Mouse (Mus musculus) right cerebral cortex, adult 18-20 months (tissue): ENCODE measurements around the gene Gm20458.

Source experiments
- DNase-seq: peaks from one replicate; pipeline ENCODE4 v3.0.0; 2022; ENCODE audit warnings: mixed read lengths

Gene Gm20458

DNA sequence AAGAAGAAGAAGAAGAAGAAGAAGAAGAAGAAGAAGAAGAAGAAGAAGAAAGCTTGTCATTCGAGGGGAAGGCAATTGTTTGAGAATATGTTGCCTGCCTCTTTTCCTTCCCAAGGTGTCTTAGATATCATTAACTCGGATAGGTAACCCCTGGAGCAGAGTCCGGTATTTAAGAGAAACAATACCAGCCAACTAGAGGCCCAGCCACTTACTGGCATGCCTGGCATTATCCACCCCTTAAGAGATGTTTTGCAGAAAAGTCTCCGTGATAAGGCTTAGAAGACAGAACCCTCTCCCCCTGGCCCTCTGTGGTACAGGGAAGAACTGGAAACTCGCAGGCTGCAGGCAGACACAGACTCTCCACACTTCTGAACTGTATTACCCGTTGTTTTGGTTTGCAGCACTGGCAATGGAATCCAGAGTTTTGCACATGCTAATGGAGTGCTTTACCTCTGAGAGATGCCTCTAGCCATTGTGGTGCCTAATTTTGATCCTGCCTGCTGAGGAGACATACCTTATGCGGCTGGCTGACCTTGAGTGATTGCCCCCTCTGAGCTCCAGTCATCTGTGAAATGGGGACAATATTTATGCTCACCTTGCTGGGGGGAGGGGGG lies 6.8 kb upstream of the Gm20458 start:
- DNase-seq, result no peak

DNA sequence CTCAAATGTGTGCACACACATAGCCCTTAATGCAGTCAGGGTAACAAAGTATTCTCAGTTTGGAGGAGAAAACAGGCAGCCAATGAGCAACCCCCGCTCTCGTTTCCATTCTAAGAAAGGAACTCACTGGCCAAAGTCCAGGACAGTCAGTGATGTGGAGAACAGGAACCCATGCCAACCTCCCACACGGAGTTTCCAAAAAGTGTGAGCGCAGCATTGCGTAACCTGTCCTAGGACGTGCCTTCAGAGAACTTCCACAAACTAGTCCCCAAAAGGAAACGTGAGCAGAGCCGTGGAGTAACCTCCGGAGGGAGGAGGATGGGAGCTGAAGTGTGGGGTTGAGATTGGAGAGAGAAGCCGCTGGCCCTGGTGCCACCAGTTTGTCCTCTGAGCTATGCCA lies 5.9 kb upstream of the Gm20458 start:
- DNase-seq, result peak; percentile 91

DNA sequence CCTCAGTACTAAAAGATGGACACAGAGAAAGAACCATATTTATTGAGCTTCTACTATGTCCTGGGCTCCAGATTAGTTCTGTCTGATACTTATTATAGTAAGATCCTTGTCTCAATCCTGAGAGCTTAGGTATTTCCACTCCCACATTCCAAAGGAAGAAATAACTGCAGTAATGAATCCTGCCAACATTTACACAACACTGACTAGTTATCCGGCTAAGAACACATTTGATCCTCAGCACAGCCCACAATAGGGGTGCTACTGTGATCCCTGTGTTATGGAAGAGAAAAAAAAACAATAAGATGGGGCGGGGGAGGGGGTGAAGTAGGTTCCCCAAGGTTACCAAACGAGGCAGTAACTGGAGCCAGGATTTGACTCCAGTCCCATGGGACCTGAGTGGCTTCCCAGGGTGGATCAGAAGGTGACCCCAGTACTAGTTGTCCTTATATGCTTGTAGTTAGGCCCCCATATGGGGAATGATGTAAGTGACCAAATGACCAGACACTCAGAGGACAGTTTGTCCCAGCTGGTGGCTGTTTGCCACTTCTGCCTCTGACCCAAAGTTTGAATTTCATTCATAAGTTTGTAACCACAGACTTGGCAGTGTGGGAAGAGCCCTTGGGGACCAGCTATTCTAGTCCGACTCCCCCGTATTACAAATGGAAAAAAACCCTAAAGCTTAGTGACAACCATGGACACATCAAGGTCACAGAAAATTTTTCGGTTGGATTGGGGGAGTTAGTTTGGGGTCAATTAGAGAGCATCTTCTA lies 5.2 kb upstream of the Gm20458 start:
- DNase-seq, result no peak

DNA sequence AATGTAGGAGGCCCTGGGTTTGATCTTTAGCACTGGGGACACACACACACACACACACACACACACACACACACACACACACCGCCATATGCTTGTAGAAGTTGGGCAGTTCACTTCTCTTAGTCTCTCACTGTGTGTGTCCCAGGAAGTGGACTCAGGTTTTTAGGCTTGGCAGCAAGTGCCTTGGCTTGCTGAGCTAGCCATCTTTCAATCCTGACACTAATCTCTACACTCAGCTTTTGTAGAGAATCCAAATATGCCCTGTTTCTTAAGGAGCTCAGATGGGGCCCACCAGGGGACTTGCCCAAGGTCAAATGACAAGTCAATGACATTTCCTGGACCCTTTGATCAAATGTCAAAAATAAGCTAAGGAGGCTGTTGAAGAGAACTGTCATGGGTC lies 4.4 kb upstream of the Gm20458 start:
- DNase-seq, result no peak

DNA sequence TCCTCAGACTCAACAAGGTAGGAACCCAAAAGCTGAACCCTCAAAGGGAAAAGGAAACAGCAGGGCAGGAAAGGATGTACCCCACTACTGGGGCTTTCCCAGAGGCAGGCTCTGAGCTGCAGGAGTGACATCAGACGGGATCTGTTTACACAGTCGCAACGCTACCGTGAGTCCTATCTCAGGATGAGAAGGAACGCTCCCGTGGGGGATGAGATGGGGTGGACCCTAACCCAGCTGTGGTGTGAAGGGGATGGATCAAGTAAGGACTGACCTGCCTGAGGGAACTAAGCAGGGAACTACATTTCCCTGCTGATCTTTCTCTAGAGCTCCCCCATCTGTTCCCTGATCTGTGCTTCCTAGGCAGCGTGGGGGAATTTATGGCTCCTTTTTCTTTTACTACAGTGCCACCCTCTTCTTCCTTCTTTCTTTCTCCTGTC lies 3.9 kb upstream of the Gm20458 start, which contains the start of gene Sys1:
Gene Sys1 (plus strand): TSS at position 101 of the 437 bp plus-strand sequence.
- DNase-seq, result peak; percentile 50

DNA sequence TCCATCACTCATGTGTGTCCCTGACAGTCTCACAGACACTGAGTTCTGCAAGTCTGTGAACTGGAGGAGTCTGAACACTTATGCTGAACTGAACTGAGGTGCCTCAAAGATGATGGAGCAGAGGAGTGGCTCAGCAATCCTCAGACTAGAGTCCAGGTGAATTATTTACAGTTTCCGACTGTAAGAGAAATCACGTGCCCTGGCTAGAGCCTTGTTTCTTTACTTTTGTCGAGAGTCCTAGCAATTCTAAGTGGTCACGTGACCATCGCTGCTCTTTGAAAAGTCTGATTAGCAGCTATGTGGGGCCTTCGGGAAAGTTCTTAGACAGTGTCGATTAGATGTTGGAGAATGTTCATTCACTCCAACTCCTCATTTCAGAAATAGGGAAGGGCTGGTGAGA lies 2.8 kb upstream of the Gm20458 start:
- no peak for DNase-seq

DNA sequence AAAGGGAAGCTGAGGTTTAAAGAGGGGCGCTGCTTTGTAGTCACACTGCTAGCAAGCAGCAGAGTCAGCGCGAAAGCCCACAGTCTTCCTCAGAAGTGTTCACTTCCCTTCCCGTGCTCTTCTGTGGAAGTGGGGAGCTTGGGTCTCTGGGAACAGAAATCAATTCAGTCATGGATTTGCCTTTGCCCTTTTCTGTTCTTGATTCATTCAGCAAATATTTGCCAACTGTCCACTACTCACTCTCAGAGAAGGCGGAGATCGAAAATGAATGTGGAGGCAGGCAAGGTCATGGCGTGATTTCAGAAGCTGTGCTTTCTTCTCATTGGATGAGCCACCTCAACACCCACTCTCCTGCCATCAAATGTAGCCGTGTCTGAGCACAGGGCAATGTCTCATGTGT lies 2.2 kb upstream of the Gm20458 start:
- DNase-seq, result no peak

DNA sequence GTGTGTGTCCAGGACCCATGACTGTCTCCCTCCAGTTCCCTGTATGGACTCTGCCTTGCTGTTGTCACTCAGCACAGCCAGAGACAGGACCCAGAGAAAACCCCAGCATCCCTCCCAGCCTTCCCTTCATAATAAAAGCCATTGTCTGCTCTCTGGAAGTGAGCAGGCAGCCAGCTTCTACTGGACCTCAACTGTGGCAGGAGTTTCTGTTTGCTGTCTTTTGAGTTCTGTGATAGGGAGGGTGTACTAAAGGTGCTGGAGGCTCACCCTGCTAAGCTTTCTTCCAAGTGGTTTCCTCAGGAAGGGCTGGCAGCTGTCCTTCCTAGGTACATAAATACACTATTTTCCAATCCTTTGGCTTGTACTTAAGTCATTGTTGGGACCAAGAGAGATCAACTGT lies 4.4 kb downstream of the Gm20458 start:
- DNase-seq, result no peak

DNA sequence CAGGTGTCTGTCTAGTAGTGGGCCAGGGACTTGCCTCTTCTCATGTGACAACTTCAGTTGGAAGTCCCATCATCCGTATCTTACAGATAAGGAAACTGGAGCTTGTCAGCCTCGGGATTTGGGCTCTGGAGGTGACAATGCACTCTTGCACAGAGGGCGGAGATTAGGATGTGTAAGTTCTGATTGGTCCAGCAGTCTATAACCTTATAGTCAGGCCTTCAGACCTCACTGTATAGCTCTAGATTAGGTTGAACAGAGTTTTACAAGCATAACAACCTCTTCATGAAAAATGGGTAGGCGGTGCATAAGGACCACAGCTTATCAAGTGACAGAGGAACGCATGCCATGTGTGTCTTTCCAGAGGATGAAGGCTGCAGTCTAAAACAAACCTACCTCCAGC lies 6.0 kb downstream of the Gm20458 start:
- no peak for DNase-seq

DNA sequence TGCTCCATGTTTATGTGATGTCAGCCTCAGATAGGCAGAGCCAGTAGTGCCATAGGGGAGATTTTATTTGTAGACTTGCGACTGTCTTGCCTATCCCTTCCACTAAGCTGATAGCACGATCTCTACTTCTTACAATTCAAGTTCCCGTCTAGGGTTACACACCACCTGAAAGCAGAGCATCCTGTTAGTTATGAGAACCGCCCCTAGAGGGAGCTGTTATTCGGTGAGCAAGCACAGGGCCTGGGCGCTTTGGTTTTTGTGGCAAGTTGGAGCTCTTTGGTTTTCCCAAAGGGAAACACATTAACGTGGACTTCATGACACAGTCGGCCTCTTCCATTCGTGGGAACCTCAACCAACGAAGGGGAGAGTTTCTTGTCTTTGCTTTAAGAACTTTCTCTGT lies 9.5 kb downstream of the Gm20458 start:
- peak; percentile 49 for DNase-seq

DNA sequence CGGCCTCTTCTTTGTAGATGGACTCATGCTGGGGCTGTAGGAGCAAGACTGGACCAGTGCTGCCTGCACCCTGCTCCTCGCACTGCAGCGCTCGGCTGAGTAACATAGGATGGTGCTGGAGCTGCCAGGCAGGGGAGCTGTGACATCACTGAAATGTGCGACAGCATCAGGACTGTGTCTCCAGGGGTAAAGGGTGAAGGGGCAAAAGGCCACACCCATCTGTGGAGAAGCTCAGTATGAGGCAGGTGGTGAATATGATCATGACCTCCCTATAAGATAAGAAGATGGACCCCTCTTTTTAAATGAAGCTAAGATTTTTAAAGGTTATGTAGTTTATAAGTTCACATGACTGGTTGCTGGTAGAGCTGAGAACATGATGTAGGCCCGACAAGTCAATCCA lies 12.9 kb downstream of the Gm20458 start, which contains the start of gene Trp53tg5:
Gene Trp53tg5 (minus strand): TSS at position 101 of the 400 bp plus-strand sequence.
- no peak for DNase-seq

DNA sequence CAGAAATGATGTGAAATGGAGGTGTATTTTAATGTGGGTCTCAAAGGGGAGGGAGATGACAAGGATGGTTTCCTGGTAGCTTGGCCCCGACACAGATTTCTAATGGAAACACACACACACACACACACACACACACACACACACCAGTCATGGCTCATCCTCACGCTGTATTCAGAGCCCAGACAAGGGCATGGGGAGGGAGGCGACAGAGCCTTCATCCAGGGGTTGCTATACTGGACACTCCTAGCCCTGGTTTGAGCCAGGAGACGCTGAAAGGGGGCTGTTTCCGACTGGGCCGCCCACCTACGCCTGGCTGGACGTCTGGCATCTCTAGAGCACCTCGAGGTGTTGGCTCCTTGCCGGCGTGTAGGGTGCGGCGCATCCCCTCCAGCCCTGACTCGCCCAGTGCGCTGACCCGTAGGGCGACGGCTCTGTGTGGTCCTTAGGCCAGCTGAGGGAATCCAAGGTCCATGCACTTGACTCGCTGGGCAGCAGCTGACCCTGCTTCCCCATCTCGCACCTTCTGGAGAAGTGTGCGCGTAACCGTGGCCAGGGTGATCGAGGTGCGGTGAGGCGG lies 25.0 kb downstream of the Gm20458 start, which contains the start of gene Dbndd2:
Gene Dbndd2 (plus strand): TSS at position 426 of the 577 bp plus-strand sequence.
- DNase-seq, result no peak

DNA sequence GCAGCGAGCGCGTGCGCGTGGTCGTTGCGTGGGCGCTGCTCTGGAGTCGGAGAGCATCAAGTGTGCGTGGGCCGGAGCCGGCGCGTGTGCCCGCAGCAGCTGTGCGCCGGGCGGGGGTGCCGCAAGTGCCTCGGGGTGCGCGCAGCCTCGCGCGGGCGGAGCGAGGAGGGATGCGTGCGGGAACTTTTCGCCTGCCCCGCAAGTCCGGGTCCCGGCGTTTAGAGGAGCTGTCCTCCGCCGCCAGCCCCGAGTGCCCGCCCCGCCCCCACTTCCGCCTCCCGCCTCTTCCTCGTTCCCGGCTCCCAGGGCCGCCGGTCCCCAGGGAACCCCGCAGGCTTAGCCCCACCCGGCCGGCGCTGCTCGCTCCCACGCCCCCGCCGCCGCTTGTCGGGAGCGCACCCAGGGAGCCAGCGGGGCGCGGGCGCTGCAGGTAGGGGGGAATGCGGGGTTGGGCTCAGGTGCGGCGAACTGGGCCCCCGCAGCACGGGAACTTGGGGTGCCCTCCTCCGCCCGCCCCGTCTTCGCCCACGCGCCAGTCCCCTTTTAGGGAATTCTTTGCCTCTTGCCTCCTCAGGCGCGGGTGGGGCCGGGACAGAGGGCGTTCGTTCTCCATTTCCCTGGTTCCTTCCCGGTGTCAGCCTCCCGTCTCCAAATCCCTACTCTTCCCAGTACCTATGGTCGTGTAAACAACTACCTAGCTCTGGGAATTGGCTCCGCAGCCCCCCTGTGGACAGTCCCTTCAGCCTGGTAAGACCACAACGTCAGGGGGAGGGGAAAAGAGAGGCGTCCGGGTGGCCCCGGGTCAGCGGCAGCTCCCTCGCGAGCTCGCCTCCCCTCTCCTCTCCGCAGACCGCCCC lies 25.7 kb downstream of the Gm20458 start:
- DNase-seq, result peak; percentile 88

DNA sequence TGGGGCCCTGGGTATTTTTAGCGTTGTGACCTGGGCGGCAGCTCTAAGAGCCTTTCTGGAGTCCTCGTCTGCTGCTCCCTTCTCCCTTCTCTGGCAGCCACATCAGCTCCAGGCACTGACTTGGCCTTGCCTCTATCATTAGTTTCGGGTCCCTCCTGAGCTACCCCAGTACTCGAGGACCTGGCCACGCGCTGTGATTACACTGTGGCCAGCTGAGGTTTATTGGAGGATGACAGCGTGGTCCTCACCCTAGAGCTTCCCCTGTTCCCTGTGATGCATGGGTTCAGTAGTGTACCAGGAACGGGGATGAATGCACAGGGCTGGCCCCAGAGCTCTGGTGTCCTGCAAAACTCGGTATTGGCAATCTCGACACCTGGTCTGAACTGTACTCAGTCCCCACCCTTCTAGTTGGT lies 26.4 kb downstream of the Gm20458 start:
- DNase-seq, result no peak

DNA sequence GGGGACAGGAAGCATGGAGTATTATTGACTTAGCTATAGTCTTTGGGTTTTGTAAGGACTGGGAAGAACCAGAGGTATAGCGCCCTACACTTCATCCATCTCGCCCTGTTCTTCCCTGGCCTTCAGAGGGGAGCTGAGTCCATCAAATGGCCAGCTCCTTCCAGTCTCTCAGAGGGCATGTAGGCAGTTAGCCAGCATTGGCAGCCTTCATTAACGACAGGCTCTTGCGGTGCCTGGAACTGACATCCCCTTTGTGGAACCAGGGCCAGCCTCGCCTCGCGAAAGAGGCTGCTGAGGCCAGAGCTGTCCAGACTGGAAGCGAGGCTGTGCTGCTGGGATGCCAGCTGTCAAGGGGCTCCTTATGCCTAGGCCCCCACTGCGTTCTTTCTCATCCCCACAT lies 27.0 kb downstream of the Gm20458 start:
- peak; percentile 73 for DNase-seq

DNA sequence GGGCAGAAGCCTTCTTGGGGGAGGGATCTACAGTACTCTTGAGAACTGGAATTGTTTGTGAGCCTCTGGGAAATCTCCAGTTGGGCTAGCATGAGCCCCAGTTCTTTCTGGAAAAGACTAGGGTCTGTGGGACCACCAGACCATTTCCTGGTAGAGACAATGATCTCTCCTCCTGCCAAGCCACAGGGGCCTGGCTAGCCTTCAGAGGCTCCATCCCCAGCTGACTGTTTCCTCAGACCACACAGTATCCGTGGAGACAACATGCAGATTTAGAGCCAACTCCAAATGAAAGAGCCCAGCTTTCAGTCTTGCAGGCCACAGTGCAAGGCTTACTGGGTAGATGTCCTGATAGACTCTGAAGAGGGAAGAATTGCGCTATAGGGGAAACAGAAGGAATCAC lies 33.4 kb downstream of the Gm20458 start:
- peak; percentile 27 for DNase-seq

DNA sequence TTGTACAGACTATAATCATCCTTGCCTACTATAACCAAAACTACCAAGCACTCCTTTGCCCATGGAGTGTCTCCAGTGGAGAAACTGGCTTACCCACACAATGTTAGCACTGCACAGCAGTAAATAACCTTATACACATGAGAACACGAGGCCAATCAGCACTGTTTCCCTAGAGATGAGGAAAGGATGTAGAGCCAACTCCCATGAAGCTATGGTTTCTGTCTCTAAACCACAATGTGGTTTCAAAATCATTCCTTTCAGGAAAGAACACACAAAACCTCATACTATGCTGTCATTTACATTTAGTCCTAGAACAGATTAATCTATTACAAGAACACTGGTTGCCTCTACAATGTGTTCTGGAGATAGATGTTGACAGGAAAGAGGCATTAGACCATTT lies 35.6 kb downstream of the Gm20458 start:
- no peak for DNase-seq

DNA sequence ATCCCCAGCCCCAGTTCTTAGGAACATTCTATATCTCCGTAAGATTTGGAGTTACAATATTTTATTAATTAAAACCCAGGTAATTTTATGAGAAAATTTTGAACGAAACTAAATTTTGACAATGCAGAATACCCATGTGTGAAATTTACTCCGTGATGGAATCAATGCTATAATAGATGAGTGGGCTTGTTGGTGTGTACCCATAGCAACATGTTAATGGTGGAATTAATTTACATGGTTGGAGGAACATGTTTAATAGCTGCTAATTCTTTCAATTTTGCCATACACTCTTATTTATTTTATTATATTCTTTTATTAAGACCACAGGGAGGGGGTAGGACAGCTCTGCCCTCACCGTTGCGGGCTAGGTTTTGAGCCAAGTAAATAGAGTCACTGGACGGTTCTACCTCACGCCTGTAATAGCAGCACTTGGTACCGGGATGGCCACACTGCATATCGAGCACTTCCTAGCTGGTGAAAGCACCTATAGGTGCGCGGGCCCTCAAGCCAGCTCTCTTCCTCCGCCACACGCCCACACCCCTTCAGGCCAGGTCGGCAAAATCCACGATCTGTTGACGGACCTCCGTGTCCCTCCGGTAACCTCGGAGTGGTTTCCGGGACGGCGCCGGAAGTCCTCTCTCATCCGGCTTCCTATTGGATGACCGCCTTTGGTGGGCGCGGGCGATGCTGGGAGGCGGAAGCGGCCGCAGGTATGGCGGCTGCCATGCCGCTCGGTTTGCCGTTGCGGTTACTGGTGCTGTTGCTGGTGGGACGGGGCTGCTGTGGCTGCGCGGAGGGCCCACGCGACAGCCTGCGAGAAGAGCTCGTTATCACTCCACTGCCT lies 36.3 kb downstream of the Gm20458 start, which contains the start of gene Pigt:
Gene Pigt (plus strand): TSS at position 674 of the 844 bp plus-strand sequence.
- peak; percentile 93 for DNase-seq

DNA sequence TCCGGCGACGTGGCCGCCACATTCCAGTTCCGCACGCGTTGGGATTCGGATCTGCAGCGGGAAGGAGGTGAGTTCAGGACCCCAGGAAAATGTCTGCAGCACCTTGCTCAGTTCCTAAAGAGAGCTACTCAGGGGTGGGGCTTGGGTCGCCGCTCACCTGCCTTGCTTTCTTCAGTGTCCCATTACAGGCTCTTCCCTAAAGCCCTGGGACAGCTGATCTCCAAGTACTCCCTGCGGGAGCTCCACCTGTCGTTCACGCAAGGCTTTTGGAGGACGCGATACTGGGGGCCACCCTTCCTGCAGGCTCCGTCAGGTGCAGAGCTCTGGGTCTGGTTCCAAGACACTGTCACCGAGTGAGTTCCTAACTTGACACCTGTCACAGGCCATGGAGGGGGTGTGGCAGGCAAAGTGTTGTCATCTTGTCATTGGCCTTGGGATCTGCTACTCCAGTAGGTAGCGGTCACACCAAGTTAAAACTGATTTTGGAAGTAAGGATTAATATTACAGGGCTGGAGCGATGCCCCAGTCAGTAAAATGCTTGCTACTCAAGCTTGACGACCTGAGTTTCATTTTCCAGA lies 37.0 kb downstream of the Gm20458 start:
- DNase-seq, result no peak

DNA sequence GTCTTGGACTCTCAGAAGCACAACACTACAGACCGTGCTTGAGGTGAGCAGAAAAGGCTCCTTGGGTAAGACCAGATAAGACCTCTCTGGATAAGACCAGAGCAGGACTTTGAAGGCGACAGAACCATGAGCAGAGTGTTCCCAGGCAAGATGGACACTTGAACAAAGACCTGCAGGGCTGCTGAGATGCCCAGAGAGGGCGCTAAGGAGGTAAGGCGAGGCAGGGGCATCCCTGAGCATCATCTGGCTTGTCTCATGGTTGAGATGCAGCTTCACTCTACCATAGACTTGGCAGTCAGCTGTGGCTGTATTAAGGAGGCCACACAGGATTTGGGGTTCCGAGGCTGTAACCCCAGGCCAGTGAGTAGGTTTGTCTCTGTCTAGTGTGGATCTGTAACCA lies 38.5 kb downstream of the Gm20458 start:
- DNase-seq, result no peak

DNA sequence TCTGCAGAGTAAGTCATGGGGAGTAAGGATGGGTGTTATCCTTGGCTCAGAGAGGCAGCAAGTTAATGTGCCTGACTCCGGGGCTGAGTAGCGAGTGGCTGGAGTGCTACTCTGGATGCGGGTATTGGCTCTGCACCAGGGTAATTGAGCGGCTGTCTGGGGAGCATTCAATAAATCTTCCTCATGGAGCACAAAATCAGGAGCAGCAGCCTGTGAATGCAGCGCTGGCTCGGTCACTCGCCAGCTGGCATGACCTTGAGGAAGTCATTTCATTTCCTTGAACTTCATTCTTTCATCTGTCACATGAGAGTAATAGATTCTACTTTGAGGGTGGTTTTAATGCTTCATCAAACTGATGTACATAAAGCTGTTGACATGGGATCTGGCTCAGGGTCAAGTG lies 39.7 kb downstream of the Gm20458 start:
- DNase-seq, result no peak

DNA sequence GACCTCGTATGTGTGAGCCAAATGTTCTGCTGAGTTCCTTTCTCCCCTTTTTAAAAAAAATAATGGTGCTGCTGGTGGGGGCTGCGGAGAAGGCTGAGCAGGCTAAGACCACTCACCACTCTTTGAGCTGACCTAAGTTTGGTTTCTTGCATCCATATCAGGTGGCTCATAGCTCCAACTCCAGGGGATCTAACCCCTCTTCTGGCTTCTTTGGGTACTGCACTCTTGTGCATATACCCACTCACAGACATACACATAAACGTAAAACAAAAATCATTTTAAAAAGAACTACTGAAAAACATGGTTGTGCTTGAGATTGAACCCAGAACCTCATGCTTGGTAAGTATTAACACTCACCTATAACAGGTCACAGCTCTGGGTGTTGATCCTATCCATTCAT lies 44.2 kb downstream of the Gm20458 start:
- DNase-seq, result no peak
